Mouse (Mus musculus) hindbrain, embryonic 10.5 days (tissue): ENCODE data around the gene Afp. TPM values are rescaled to one million over a fixed set of nuclear protein-coding genes. Genes with fewer than 3 reads are reported as not detected.
A peak's percentile ranks its signal among the peaks of the same experiment; 100 is the strongest.

Source experiments
- DNase-seq: peaks from one replicate; pipeline ENCODE4 v3.0.0-alpha.2; 2017; ENCODE audit warnings: low spot score
- H3K27ac ChIP-seq: fragments of 300-500 bp; sonication (generic); 2 replicates; pipeline ENCODE4 v1.5.1; 2016; ENCODE audit warnings: mild to moderate bottlenecking, moderate library complexity
- H3K27me3 ChIP-seq: fragments of 300-500 bp; sonication (generic); 2 replicates; pipeline ENCODE4 v1.6.1; 2016; ENCODE audit warnings: mild to moderate bottlenecking; ENCODE audit not compliant: poor library complexity, insufficient read depth, severe bottlenecking
- H3K36me3 ChIP-seq: fragments of 300-500 bp; sonication (generic); 2 replicates; pipeline ENCODE4 v1.6.1; 2016; ENCODE audit warnings: mild to moderate bottlenecking, moderate library complexity
- H3K4me1 ChIP-seq: fragments of 300-500 bp; sonication (generic); replicated peaks from 2 replicates; pipeline ENCODE4 v1.6.1; 2016; ENCODE audit warnings: mild to moderate bottlenecking
- H3K4me3 ChIP-seq: fragments of 300-500 bp; sonication (generic); 2 replicates; pipeline ENCODE4 v1.5.1; 2016; ENCODE audit warnings: mild to moderate bottlenecking, moderate library complexity
- H3K9me3 ChIP-seq: fragments of 300-500 bp; sonication (generic); 2 replicates; pipeline ENCODE4 v1.6.1; 2016; ENCODE audit warnings: mild to moderate bottlenecking, moderate library complexity
- WGBS: fragments of 180-500 bp; shearing (Covaris S2); methylation state at CpG from one replicate; pipeline ENCODE4 v1.1.7; 2016; 5-methylcytosine and 5-hydroxymethylcytosine counted together
- polyA plus RNA-seq: library from polyadenylated mRNA; unstranded; fragments of >200 nt; fragmentation: Nextera tagmentation; extraction: Ambion mirVana; gene quantifications from 2 replicates; pipeline ENCODE4 v1.2.1, GENCODE M21; 2016

Afp gene
- polyA plus RNA-seq, 1 experiment from 2014 or later = 0.24 TPM

- 90% methylated on average over 7 of the region's 7 CpGs for WGBS
- Histone ChIP-seq H3K4me1 (no peaks in the 10 kb centered on the region), H3K4me3 (no peak overlapping the region), H3K9me3 (no peaks in the 10 kb centered on the region), H3K36me3 (no peaks in the 10 kb centered on the region), H3K27ac (no peak overlapping the region), H3K27me3 (no peaks in the 10 kb centered on the region)
- no peak for DNase-seq
Measured at GRCm38 (mm10) chr5:90477308-90478140, 13.0 kb upstream of the Afp start.

GRCm38 (mm10) chr5:90478886-90479285, 11.7 kb upstream of the Afp start:
- Histone ChIP-seq H3K4me3 (no peak overlapping the region), H3K9me3 (no peaks in the 10 kb centered on the region), H3K4me1 (no peaks in the 10 kb centered on the region), H3K27ac (no peak overlapping the region), H3K27me3 (no peaks in the 10 kb centered on the region), H3K36me3 (no peaks in the 10 kb centered on the region)
- WGBS = 89% methylated on average over 1 of the region's 1 CpGs
- no peak for DNase-seq

DNA sequence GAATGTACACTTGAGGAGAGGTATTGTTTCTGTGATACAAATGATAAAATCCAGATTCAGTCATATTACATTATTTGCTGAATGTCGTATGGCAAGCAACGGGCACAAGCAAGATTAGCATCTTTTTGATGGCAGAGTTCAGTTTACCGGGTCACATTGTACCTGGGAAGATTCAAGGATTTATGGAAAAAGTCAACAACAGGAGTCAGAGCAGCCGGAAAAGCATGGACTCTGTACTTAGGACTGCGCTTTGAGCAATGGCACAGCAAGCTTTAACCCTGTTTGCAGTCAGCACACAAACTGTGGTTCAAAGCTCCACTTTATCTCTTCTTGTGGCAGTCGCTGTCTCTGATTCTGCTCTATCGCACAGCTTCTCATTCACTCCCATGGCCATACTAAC, 4.9 kb upstream of the Afp start:
- no peaks in the 10 kb centered on the region for H3K27me3 ChIP-seq
- no peak for DNase-seq
- no peak overlapping the region for H3K27ac ChIP-seq
- H3K36me3 ChIP-seq = no peaks in the 10 kb centered on the region
- H3K4me3 ChIP-seq = no peak overlapping the region
- 92% methylated on average over 7 of the region's 7 CpGs for WGBS
- H3K9me3 ChIP-seq = no peaks in the 10 kb centered on the region
- no peaks in the 10 kb centered on the region for H3K4me1 ChIP-seq

DNA sequence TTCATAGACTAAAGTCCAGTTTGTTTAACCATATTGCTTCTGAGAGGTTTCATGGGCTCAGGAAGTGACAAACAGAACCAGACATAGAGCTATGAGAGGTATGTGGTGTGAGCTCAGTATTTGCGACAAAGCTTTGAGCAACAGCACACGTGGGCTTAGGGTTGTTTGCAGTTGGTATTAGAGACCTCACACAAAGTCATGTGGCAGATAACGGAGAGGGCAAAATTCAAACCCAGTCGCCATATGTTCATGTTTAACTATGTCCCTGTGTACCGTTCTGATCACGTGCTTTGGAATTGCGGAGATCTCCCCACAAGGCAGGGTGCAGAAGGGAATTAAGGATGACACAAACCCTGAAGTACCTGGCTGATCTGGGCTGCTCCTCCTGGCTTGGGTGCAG, 2.2 kb upstream of the Afp start:
- H3K4me1 ChIP-seq = no peaks in the 10 kb centered on the region
- no peak overlapping the region for H3K4me3 ChIP-seq
- H3K36me3 ChIP-seq = no peaks in the 10 kb centered on the region
- no peaks in the 10 kb centered on the region for H3K9me3 ChIP-seq
- H3K27me3 ChIP-seq = no peaks in the 10 kb centered on the region
- 88% methylated on average over 7 of the region's 7 CpGs for WGBS
- DNase-seq = no peak
- H3K27ac ChIP-seq = no peak overlapping the region

DNA sequence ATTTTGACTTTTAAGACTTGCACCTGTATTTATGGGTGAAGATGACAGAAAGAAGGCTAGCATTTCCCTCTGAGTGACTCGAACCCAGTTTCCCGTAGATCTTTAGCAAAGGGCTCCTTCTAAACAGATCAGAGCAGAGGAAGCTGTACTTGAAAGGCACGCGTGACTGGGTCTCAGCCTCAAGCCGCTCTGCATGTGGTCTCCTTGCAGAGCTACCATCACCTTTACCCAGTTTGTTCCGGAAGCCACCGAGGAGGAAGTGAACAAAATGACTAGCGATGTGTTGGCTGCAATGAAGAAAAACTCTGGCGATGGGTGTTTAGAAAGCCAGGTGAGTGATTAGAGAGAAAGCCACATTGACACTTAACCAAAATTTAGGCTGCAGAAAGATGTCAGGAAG, 1.9 kb downstream of the Afp start:
- H3K27me3 ChIP-seq = no peaks in the 10 kb centered on the region
- WGBS = 75% methylated on average over 9 of the region's 9 CpGs
- no peaks in the 10 kb centered on the region for H3K9me3 ChIP-seq
- H3K4me3 ChIP-seq = no peak overlapping the region
- H3K27ac ChIP-seq = no peak overlapping the region
- H3K4me1 ChIP-seq = no peaks in the 10 kb centered on the region
- no peaks in the 10 kb centered on the region for H3K36me3 ChIP-seq
- no peak for DNase-seq

DNA sequence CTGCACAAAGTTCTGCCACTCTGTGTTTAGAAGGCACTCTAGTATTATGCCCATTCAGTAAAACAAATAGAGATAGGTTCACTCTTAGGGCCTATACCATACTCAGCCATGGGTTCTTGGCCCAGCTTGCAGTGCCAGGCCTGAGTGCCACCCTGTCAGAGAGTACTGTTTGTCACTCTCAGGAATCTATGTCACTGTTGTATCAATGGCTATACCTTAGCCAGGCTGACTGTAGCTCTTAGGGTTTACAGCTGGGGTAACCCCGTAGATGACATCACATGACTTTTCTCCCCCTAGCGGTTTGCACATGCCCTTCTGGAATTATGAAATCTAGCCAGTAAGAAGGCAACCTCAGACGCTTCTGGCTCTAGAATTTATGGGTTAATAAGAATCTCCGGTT, 3.8 kb downstream of the Afp start:
- H3K36me3 ChIP-seq = no peaks in the 10 kb centered on the region
- no peaks in the 10 kb centered on the region for H3K4me1 ChIP-seq
- no peaks in the 10 kb centered on the region for H3K27me3 ChIP-seq
- 91% methylated on average over 4 of the region's 4 CpGs for WGBS
- no peak overlapping the region for H3K27ac ChIP-seq
- no peaks in the 10 kb centered on the region for H3K9me3 ChIP-seq
- no peak for DNase-seq
- H3K4me3 ChIP-seq = no peak overlapping the region

DNA sequence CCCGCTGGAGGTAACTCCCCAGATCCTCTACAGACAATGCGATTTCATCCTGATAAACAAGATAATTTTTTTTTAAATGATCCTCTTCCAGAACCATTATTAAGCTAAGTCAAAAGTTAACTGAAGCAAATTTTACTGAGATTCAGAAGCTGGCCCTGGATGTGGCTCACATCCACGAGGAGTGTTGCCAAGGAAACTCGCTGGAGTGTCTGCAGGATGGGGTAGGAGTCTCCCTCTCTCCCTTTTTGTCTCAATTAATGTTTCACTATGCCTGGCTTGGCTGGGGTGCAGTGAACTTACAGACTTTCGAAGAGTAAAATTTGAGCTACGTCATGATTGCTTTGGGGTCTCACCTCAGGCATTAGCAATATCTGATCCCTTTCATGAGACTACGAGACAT, 9.0 kb downstream of the Afp start:
- no peak overlapping the region for H3K4me3 ChIP-seq
- 69% methylated on average over 7 of the region's 7 CpGs for WGBS
- H3K36me3 ChIP-seq = no peaks in the 10 kb centered on the region
- no peaks in the 10 kb centered on the region for H3K9me3 ChIP-seq
- H3K27ac ChIP-seq = no peak overlapping the region
- no peak for DNase-seq
- H3K4me1 ChIP-seq = no peaks in the 10 kb centered on the region
- no peaks in the 10 kb centered on the region for H3K27me3 ChIP-seq

GRCm38 (mm10) chr5:90500714-90501113, 10.2 kb downstream of the Afp start:
- DNase-seq = peak; percentile 77
- no peak overlapping the region for H3K27ac ChIP-seq
- H3K9me3 ChIP-seq = no peaks in the 10 kb centered on the region
- H3K4me3 ChIP-seq = no peak overlapping the region
- H3K27me3 ChIP-seq = no peaks in the 10 kb centered on the region
- WGBS = 6% methylated on average over 6 of the region's 6 CpGs
- H3K36me3 ChIP-seq = no peaks in the 10 kb centered on the region
- H3K4me1 ChIP-seq = no peaks in the 10 kb centered on the region

GRCm38 (mm10) chr5:90501752-90502151, 11.2 kb downstream of the Afp start:
- no peaks in the 10 kb centered on the region for H3K4me1 ChIP-seq
- no peak for DNase-seq
- no peaks in the 10 kb centered on the region for H3K36me3 ChIP-seq
- WGBS = 89% methylated on average over 5 of the region's 5 CpGs
- H3K27me3 ChIP-seq = no peaks in the 10 kb centered on the region
- H3K9me3 ChIP-seq = no peaks in the 10 kb centered on the region
- H3K27ac ChIP-seq = no peak overlapping the region
- H3K4me3 ChIP-seq = no peak overlapping the region

DNA sequence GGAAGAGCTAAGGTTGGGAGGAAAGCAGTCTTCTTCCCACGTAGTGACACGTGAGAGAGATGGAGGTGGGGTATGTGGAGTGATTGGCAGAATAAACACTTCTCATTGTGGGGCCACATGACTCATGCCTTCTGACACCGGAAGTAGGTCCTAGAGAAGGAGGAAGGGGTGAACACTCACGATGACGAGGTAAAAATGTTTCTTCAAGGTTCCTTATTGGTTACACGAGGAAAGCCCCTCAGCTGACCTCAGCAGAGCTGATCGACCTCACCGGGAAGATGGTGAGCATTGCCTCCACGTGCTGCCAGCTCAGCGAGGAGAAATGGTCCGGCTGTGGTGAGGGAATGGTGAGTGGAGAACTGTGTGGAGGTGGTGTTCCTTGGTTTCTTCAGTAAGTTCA, 14.2 kb downstream of the Afp start:
- Histone ChIP-seq H3K27ac (no peak overlapping the region), H3K27me3 (no peaks in the 10 kb centered on the region), H3K36me3 (no peaks in the 10 kb centered on the region), H3K4me3 (no peak overlapping the region), H3K4me1 (no peaks in the 10 kb centered on the region; the same call in 1 of the 2 replicates), H3K9me3 (no peaks in the 10 kb centered on the region)
- DNase-seq = no peak
- WGBS = 87% methylated on average over 11 of the region's 11 CpGs

DNA sequence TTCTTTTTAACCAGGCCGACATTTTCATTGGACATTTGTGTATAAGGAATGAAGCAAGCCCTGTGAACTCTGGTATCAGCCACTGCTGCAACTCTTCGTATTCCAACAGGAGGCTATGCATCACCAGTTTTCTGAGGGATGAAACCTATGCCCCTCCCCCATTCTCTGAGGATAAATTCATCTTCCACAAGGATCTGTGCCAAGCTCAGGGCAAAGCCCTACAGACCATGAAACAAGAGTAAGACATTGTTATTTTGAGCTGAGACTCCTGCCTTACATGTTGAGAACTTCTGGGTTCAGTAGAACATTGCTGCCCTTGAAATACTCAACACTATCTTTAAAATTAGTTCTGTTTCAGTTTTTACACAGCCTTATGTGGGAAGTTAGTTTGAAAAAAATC, 16.0 kb downstream of the Afp start:
- Histone ChIP-seq H3K4me3 (no peak overlapping the region), H3K27ac (no peak overlapping the region), H3K9me3 (no peaks in the 10 kb centered on the region), H3K4me1 (no peaks in the 10 kb centered on the region; the same call in 1 of the 2 replicates), H3K36me3 (no peaks in the 10 kb centered on the region), H3K27me3 (no peaks in the 10 kb centered on the region)
- no peak for DNase-seq
- WGBS = 73% methylated on average over 2 of the region's 2 CpGs

DNA sequence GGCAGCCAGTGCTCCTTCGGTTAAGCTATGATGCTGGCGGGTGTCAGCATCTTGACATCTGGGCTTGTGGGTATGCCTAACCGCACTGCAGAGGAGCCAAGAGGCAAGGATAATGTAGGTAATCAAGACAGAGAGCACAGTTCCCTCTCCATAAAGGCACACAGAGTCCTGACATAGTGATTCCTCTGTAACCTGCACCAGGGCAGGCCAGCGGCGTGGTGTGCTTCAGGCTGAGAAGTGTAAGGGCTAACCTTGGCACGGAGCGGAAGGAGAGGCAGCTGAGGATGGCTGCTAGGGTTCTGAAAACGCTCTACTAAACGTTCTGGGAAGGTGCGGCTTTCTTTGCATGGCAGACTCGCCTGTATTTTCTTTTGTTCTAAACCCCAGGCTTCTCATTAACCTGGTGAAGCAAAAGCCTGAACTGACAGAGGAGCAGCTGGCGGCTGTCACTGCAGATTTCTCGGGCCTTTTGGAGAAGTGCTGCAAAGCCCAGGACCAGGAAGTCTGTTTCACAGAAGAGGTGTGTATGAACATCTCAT, 16.9 kb downstream of the Afp start:
- Histone ChIP-seq H3K9me3 (no peaks in the 10 kb centered on the region), H3K4me3 (no peak overlapping the region), H3K36me3 (no peaks in the 10 kb centered on the region), H3K27me3 (no peaks in the 10 kb centered on the region), H3K27ac (no peak overlapping the region), H3K4me1 (no peaks in the 10 kb centered on the region; the same call in 1 of the 2 replicates)
- WGBS = 47% methylated on average over 13 of the region's 13 CpGs
- no peak for DNase-seq

- 96% methylated on average over 5 of the region's 5 CpGs for WGBS
- no peak overlapping the region for H3K27ac ChIP-seq
- H3K36me3 ChIP-seq = no peaks in the 10 kb centered on the region
- H3K4me1 ChIP-seq = no peaks in the 10 kb centered on the region; the same call in 1 of the 2 replicates
- no peaks in the 10 kb centered on the region for H3K27me3 ChIP-seq
- DNase-seq = no peak
- no peaks in the 10 kb centered on the region for H3K9me3 ChIP-seq
- no peak overlapping the region for H3K4me3 ChIP-seq
Measured at GRCm38 (mm10) chr5:90509828-90510592, 19.5 kb downstream of the Afp start.
